Mouse (Mus musculus): ENCODE data around the gene Sephs1. TPM values are rescaled to one million over a fixed set of nuclear protein-coding genes. Genes with fewer than 3 reads are reported as not detected.
A peak's percentile ranks its signal among the peaks of the same experiment; 100 is the strongest.

The Sephs1 gene
- total RNA-seq, 2 experiments from 2014 or later, result 17.9 to 19.6 TPM

GRCm38 (mm10) chr2:4880737-4881349 is 521 bp upstream of the Sephs1 start:
- DNase-seq, result no peak
- intact Hi-C loops (cut with DNase I), result no loop called here
- TF ChIP-seq CTCF (IDR thresholded peaks at IDR 0.05), result no peak
- Histone ChIP-seq H3K27ac (peak overlapping the region; percentile 99), H3K4me3 (peak overlapping the region; percentile 99)

- H3K27ac ChIP-seq, result peak overlapping the region; percentile 99
- no peak for TF ChIP-seq CTCF (IDR thresholded peaks at IDR 0.05)
- intact Hi-C loops (cut with DNase I), result no loop called here
- peak overlapping the region; percentile 99 for H3K4me3 ChIP-seq
- no peak for DNase-seq
Observed at GRCm38 (mm10) chr2:4882249-4882791, 956 bp downstream of the Sephs1 start.

- intact Hi-C loops (cut with DNase I), result no loop called here
- Histone ChIP-seq H3K4me3 (peak overlapping the region; percentile 99), H3K27ac (peak overlapping the region; percentile 99; the same call in 1 of the 2 replicates)
- TF ChIP-seq CTCF (IDR thresholded peaks at IDR 0.05), result no peak
- DNase-seq, result no peak
Observed at GRCm38 (mm10) chr2:4883009-4883704, 1.8 kb downstream of the Sephs1 start.

GRCm38 (mm10) chr2:4886896-4887295 is 5.5 kb downstream of the Sephs1 start:
- DNase-seq, result no peak
- intact Hi-C loops (cut with DNase I), result no loop called here
- no peak overlapping the region for H3K4me3 ChIP-seq
- TF ChIP-seq CTCF (IDR thresholded peaks at IDR 0.05), result no peak
- no peak overlapping the region for H3K27ac ChIP-seq

- intact Hi-C loops (cut with DNase I), result no loop called here
- no peak for DNase-seq
- Histone ChIP-seq H3K4me3 (no peak overlapping the region), H3K27ac (no peak overlapping the region)
- TF ChIP-seq CTCF (IDR thresholded peaks at IDR 0.05), result no peak
Observed at GRCm38 (mm10) chr2:4895598-4895997, 14.2 kb downstream of the Sephs1 start.

GRCm38 (mm10) chr2:4896970-4897369 is 15.6 kb downstream of the Sephs1 start:
- TF ChIP-seq CTCF (IDR thresholded peaks at IDR 0.05), result no peak
- no peak overlapping the region for H3K27ac ChIP-seq
- DNase-seq, result no peak
- intact Hi-C loops (cut with DNase I), result no loop called here
- no peak overlapping the region for H3K4me3 ChIP-seq

- TF ChIP-seq CTCF (IDR thresholded peaks at IDR 0.05), result no peak
- intact Hi-C loops (cut with DNase I), result no loop called here
Observed at GRCm38 (mm10) chr2:4900624-4901023, 19.3 kb downstream of the Sephs1 start.

GRCm38 (mm10) chr2:4902346-4902745 is 21.0 kb downstream of the Sephs1 start:
- intact Hi-C loops (cut with DNase I), result no loop called here
- DNase-seq, result no peak
- TF ChIP-seq CTCF (IDR thresholded peaks at IDR 0.05), result no peak
- H3K27ac ChIP-seq, result no peak overlapping the region
- no peak overlapping the region for H3K4me3 ChIP-seq

More at GRCm38 (mm10) chr2:4900624-4901023, 19.3 kb downstream of the Sephs1 start:
- H3K27ac ChIP-seq, result no peak overlapping the region
- DNase-seq, result no peak
- no peak overlapping the region for H3K4me3 ChIP-seq

GRCm38 (mm10) chr2:4907120-4907519 is 25.8 kb downstream of the Sephs1 start:
- Histone ChIP-seq H3K4me3 (no peak overlapping the region), H3K27ac (no peak overlapping the region)
- no peak for DNase-seq
- intact Hi-C loops (cut with DNase I), result no loop called here
- no peak for TF ChIP-seq CTCF (IDR thresholded peaks at IDR 0.05)

- DNase-seq, result no peak
- H3K27ac ChIP-seq, result no peak overlapping the region
- no peak for TF ChIP-seq CTCF (IDR thresholded peaks at IDR 0.05)
- intact Hi-C loops (cut with DNase I), result no loop called here
- no peak overlapping the region for H3K4me3 ChIP-seq
Observed at GRCm38 (mm10) chr2:4907916-4908315, 26.6 kb downstream of the Sephs1 start.

GRCm38 (mm10) chr2:4908771-4909315 is 27.5 kb downstream of the Sephs1 start:
- intact Hi-C loops (cut with DNase I), result no loop called here
- no peak for DNase-seq
- H3K27ac ChIP-seq, result no peak overlapping the region
- H3K4me3 ChIP-seq, result no peak overlapping the region
- no peak for TF ChIP-seq CTCF (IDR thresholded peaks at IDR 0.05)

- DNase-seq, result no peak
- Histone ChIP-seq H3K27ac (no peak overlapping the region), H3K4me3 (no peak overlapping the region)
- intact Hi-C loops (cut with DNase I), result no loop called here
- TF ChIP-seq CTCF (IDR thresholded peaks at IDR 0.05), result no peak
Observed at GRCm38 (mm10) chr2:4909909-4910308, 28.5 kb downstream of the Sephs1 start.

- no peak overlapping the region for H3K27ac ChIP-seq
- intact Hi-C loops (cut with DNase I), result no loop called here
- no peak overlapping the region for H3K4me3 ChIP-seq
- DNase-seq, result no peak
- TF ChIP-seq CTCF (IDR thresholded peaks at IDR 0.05), result no peak
Observed at GRCm38 (mm10) chr2:4910521-4910920, 29.2 kb downstream of the Sephs1 start.

Measured in gastrocnemius, adult 2 months (tissue).